Comparison of ENCODE assay signal across 8 mouse cellular contexts in the genomic region with DNA sequence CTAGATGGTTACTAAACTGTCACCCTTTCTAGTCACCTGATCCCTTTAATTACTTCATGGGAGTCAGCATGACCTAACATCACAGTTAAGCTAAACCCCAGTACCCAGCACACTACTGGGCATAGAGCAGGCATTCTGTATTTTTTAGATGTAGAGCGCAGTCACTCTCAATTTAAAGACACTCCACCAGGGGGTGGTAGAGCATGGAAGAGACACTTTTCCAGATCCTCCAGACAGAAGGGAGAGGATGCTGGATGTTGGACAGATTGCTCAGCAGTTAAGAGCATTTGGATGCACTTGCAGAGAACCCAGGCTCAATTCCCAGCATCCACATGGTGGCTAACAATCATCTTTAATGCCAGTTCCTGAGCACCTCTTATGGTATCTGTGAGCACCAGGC. TPM values are rescaled to one million over a fixed set of nuclear protein-coding genes. Genes with fewer than 3 reads are reported as not detected.
DNase-seq lines count a peak whose midpoint lies in the region; TF ChIP-seq lines count a peak whose summit lies in the region.

No protein-coding gene starts in this region.

- intact Hi-C loops in left cerebral cortex, adult 2 months (cut with DNase I), result loop anchor here (5.0 kb wide), 1 partner anchor 45 kb away; no protein-coding TSS in a partner anchor

- peak; percentile 74 to 79 for DNase-seq in cerebellum, postnatal 14 days
- no peak for DNase-seq in cerebellum, adult 11-12 months
- peak; percentile 18 to 26 for DNase-seq in left cerebral cortex, adult 2 months (ENCODE audit: extremely low spot score in 1 of 2, low spot score in 2 of 2)
- DNase-seq in left cerebral cortex, adult 8-10 months (ENCODE audit: low spot score in 2 of 2), result no peak
- DNase-seq in kidney, postnatal 14 days, result peak; percentile 49
- peak; percentile 34 for DNase-seq in right cerebral cortex, postnatal 25 days
- DNase-seq in urinary bladder, postnatal 25 days (ENCODE audit: low spot score), result no peak
- DNase-seq in testis, postnatal 14 days (ENCODE audit: low spot score), result no peak

- TF ChIP-seq CTCF in left cerebral cortex, adult 2 months (IDR thresholded peaks at IDR 0.05), result peak; percentile 63

- H3K27ac ChIP-seq in left cerebral cortex, adult 2 months, result no peak overlapping the region

- H3K4me3 ChIP-seq in left cerebral cortex, adult 2 months, result no peak overlapping the region

RNA-seq across cellular contexts. Expression of a gene that starts 15.4 kb away (rescaled TPM):
- 100 to 1,000 TPM; 119 to 131 TPM for total RNA-seq in left cerebral cortex, adult 2 months (2021)
- 100 to 1,000 TPM; 150 to 164 (median 156) TPM for total RNA-seq in left cerebral cortex, adult 8-10 months (2022)

RNA-seq across cellular contexts. Expression of a gene that starts 33.0 kb away (rescaled TPM):
- total RNA-seq in left cerebral cortex, adult 2 months (2021), result 1 to 10 TPM; 1.0 to 1.4 TPM
- 1 to 10 TPM in 3 of 4 experiments, under 1 TPM in 1; 0.98 to 2.2 (median 1.8) TPM for total RNA-seq in left cerebral cortex, adult 8-10 months (2022)

RNA-seq across cellular contexts. Expression of a gene that starts 39.8 kb away (rescaled TPM):
- 100 to 1,000 TPM in 1 of 2 experiments, 10 to 100 TPM in 1; 98.9 to 109 TPM for total RNA-seq in left cerebral cortex, adult 2 months (2021)
- total RNA-seq in left cerebral cortex, adult 8-10 months (2022), result 10 to 100 TPM; 94.8 to 99.9 (median 97.3) TPM

Comparison
In these comparisons a context has a peak if more than half of its experiments do, and no peak if none do; other contexts are left out.
1. DNase-seq: peak in cerebellum, postnatal 14 days (2 of 2), left cerebral cortex, adult 2 months (2 of 2), kidney, postnatal 14 days (single experiment) and right cerebral cortex, postnatal 25 days (single experiment); none in cerebellum, adult 11-12 months (single experiment), left cerebral cortex, adult 8-10 months (0 of 2), urinary bladder, postnatal 25 days (single experiment) and testis, postnatal 14 days (single experiment).